10 mouse cellular contexts compared by ENCODE assay signal in genomic region chr7:106815775-106816174, GRCm38 (mm10). TPM values are rescaled to one million over a fixed set of nuclear protein-coding genes. Genes with fewer than 3 reads are reported as not detected.
DNase-seq lines count a peak whose midpoint lies in the region; ATAC-seq and TF ChIP-seq lines count a peak whose summit lies in the region.
"Had no signal": no experiment of that assay in that cellular context is flagged by ENCODE, and none has a peak within 500 bp of the region (broad histone marks: within the 10 kb centered on the region; RNA-seq: fewer than 3 reads in every experiment).

No protein-coding gene starts in this region.

- no peaks in the 10 kb centered on the region for H3K27me3 ChIP-seq in lung, embryonic 14.5 days (ENCODE audit: insufficient read depth, low read length)
- no peaks in the 10 kb centered on the region for H3K27me3 ChIP-seq in heart, embryonic 12.5 days (replicated peaks)
- H3K27me3 ChIP-seq: intestine, embryonic 15.5 days had no signal

- no peaks in the 10 kb centered on the region for H3K4me1 ChIP-seq in lung, embryonic 14.5 days (ENCODE audit: insufficient read depth)
- H3K4me1 ChIP-seq in heart, embryonic 12.5 days (replicated peaks), result no peaks in the 10 kb centered on the region
- H3K4me1 ChIP-seq: intestine, embryonic 15.5 days had no signal

- 38% methylated on average over 2 of the region's 2 CpGs for WGBS in lung, embryonic 14.5 days
- 34% methylated on average over 2 of the region's 2 CpGs for WGBS in heart, embryonic 12.5 days

- no peak overlapping the region for H3K4me2 ChIP-seq in lung, embryonic 14.5 days
- H3K4me2 ChIP-seq in heart, embryonic 12.5 days, result no peak overlapping the region
- H3K4me2 ChIP-seq: intestine, embryonic 15.5 days had no signal

- peak; percentile 14 for DNase-seq in embryo, embryonic 10 days (ENCODE audit: low spot score)
- DNase-seq in embryo, embryonic 9.5 days (ENCODE audit: extremely low spot score), result no peak
- peak; percentile 51 for DNase-seq in lung, embryonic 14.5 days
- no peak for DNase-seq in lung, postnatal 25 days (ENCODE audit: low spot score)
- no peak for DNase-seq in spleen, adult 18-20 months
- DNase-seq: cerebellum, adult 11-12 months had no signal

- H3K4me3 ChIP-seq in lung, embryonic 14.5 days (ENCODE audit: low read depth, low read length), result no peak overlapping the region
- H3K4me3 ChIP-seq in heart, embryonic 12.5 days, result no peak overlapping the region
- H3K4me3 ChIP-seq: intestine, embryonic 15.5 days had no signal

- TF ChIP-seq CTCF in lung, embryonic 14.5 days (IDR thresholded peaks at IDR 0.05; ENCODE audit: low read depth), result 0 out of 2 replicates have a peak, but pooled peaks have one; percentile 11

- H3K36me3 ChIP-seq in lung, embryonic 14.5 days (ENCODE audit: insufficient read depth), result no peaks in the 10 kb centered on the region
- no peaks in the 10 kb centered on the region for H3K36me3 ChIP-seq in heart, embryonic 12.5 days
- H3K36me3 ChIP-seq: intestine, embryonic 15.5 days had no signal

- H3K9ac ChIP-seq in lung, embryonic 14.5 days, result no peak overlapping the region
- no peak overlapping the region for H3K9ac ChIP-seq in heart, embryonic 12.5 days
- H3K9ac ChIP-seq: intestine, embryonic 15.5 days had no signal

- ATAC-seq in lung, embryonic 14.5 days (ENCODE audit: insufficient read depth), result no peak
- ATAC-seq in activated CD4-positive, CD25-positive, alpha-beta regulatory T cell, adult 4 months, result peak; percentile 80
- peak; percentile 90 for ATAC-seq in megakaryocyte-erythroid progenitor cell, adult 5-6 weeks (replicated peaks; ENCODE audit: low FRiP score, low TSS enrichment, poor library complexity, severe bottlenecking)
- no peak for ATAC-seq in heart, embryonic 12.5 days (ENCODE audit: insufficient number of reproducible peaks, low FRiP score)
- ATAC-seq: intestine, embryonic 15.5 days had no signal

- H3K27ac ChIP-seq in lung, embryonic 14.5 days (ENCODE audit: low read depth), result no peak overlapping the region
- no peak overlapping the region for H3K27ac ChIP-seq in heart, embryonic 12.5 days (ENCODE audit: poor library complexity, severe bottlenecking)
- H3K27ac ChIP-seq: intestine, embryonic 15.5 days had no signal

- H3K9me3 ChIP-seq in lung, embryonic 14.5 days (ENCODE audit: low read depth, low read length), result no peaks in the 10 kb centered on the region
- no peaks in the 10 kb centered on the region for H3K9me3 ChIP-seq in heart, embryonic 12.5 days (replicated peaks)
- H3K9me3 ChIP-seq: intestine, embryonic 15.5 days had no signal

RNA-seq across cellular contexts. Expression of gene Olfr701, which starts 1.8 kb away (rescaled TPM):
- polyA plus RNA-seq in lung, embryonic 14.5 days (2014; fragmentation: Nextera tagmentation; extraction: Ambion mirVana), result not detected in 2 replicates
- not detected for polyA plus RNA-seq in activated CD4-positive, CD25-positive, alpha-beta regulatory T cell, adult 4 months (2017; shearing (Covaris generic))
- not detected in 2 replicates for total RNA-seq in megakaryocyte-erythroid progenitor cell, adult 5-6 weeks (2014; fragmentation: Nextera tagmentation)
- not detected in 2 replicates for total RNA-seq in megakaryocyte-erythroid progenitor cell, adult 5-6 weeks (2017)
- not detected in 2 replicates for polyA plus RNA-seq in heart, embryonic 12.5 days (2016; fragmentation: Nextera tagmentation; extraction: Ambion mirVana)
- polyA plus RNA-seq: intestine, embryonic 15.5 days had no signal

RNA-seq across cellular contexts. Expression of gene Olfr700, which starts 7.1 kb away (rescaled TPM):
- not detected in 2 replicates for polyA plus RNA-seq in lung, embryonic 14.5 days (2014; fragmentation: Nextera tagmentation; extraction: Ambion mirVana)
- not detected for polyA plus RNA-seq in activated CD4-positive, CD25-positive, alpha-beta regulatory T cell, adult 4 months (2017; shearing (Covaris generic))
- total RNA-seq in megakaryocyte-erythroid progenitor cell, adult 5-6 weeks (2014; fragmentation: Nextera tagmentation), result not detected in 2 replicates
- total RNA-seq in megakaryocyte-erythroid progenitor cell, adult 5-6 weeks (2017), result not detected in 2 replicates
- not detected in 2 replicates for polyA plus RNA-seq in heart, embryonic 12.5 days (2016; fragmentation: Nextera tagmentation; extraction: Ambion mirVana)
- polyA plus RNA-seq: intestine, embryonic 15.5 days had no signal

RNA-seq across cellular contexts. Expression of gene Olfr702, which starts 17.9 kb away (rescaled TPM):
- polyA plus RNA-seq in lung, embryonic 14.5 days (2014; fragmentation: Nextera tagmentation; extraction: Ambion mirVana), result not detected in 2 replicates
- not detected for polyA plus RNA-seq in activated CD4-positive, CD25-positive, alpha-beta regulatory T cell, adult 4 months (2017; shearing (Covaris generic))
- total RNA-seq in megakaryocyte-erythroid progenitor cell, adult 5-6 weeks (2014; fragmentation: Nextera tagmentation), result not detected in 2 replicates
- total RNA-seq in megakaryocyte-erythroid progenitor cell, adult 5-6 weeks (2017), result not detected in 2 replicates
- not detected in 2 replicates for polyA plus RNA-seq in heart, embryonic 12.5 days (2016; fragmentation: Nextera tagmentation; extraction: Ambion mirVana)
- polyA plus RNA-seq: intestine, embryonic 15.5 days had no signal

RNA-seq across cellular contexts. Expression of gene Olfr699, which starts 22.8 kb away (rescaled TPM):
- polyA plus RNA-seq in lung, embryonic 14.5 days (2014; fragmentation: Nextera tagmentation; extraction: Ambion mirVana), result not detected in 2 replicates
- polyA plus RNA-seq in activated CD4-positive, CD25-positive, alpha-beta regulatory T cell, adult 4 months (2017; shearing (Covaris generic)), result not detected
- not detected in 2 replicates for total RNA-seq in megakaryocyte-erythroid progenitor cell, adult 5-6 weeks (2014; fragmentation: Nextera tagmentation)
- not detected in 2 replicates for total RNA-seq in megakaryocyte-erythroid progenitor cell, adult 5-6 weeks (2017)
- polyA plus RNA-seq in heart, embryonic 12.5 days (2016; fragmentation: Nextera tagmentation; extraction: Ambion mirVana), result not detected in 2 replicates
- polyA plus RNA-seq: intestine, embryonic 15.5 days had no signal

RNA-seq across cellular contexts. Expression of gene Olfr703, which starts 27.4 kb away (rescaled TPM):
- not detected in 2 replicates for polyA plus RNA-seq in lung, embryonic 14.5 days (2014; fragmentation: Nextera tagmentation; extraction: Ambion mirVana)
- not detected for polyA plus RNA-seq in activated CD4-positive, CD25-positive, alpha-beta regulatory T cell, adult 4 months (2017; shearing (Covaris generic))
- not detected in 2 replicates for total RNA-seq in megakaryocyte-erythroid progenitor cell, adult 5-6 weeks (2014; fragmentation: Nextera tagmentation)
- not detected in 2 replicates for total RNA-seq in megakaryocyte-erythroid progenitor cell, adult 5-6 weeks (2017)
- polyA plus RNA-seq in heart, embryonic 12.5 days (2016; fragmentation: Nextera tagmentation; extraction: Ambion mirVana), result not detected in 2 replicates
- polyA plus RNA-seq: intestine, embryonic 15.5 days had no signal

Comparison
In these comparisons a context has a peak if more than half of its experiments do, and no peak if none do; other contexts are left out.
1. DNase-seq: peak in embryo, embryonic 10 days (single experiment) and lung, embryonic 14.5 days (single experiment); none in embryo, embryonic 9.5 days (single experiment), lung, postnatal 25 days (single experiment) and spleen, adult 18-20 months (0 of 2).
2. ATAC-seq: peak in activated CD4-positive, CD25-positive, alpha-beta regulatory T cell, adult 4 months (single experiment) and megakaryocyte-erythroid progenitor cell, adult 5-6 weeks (single experiment); none in lung, embryonic 14.5 days (single experiment) and heart, embryonic 12.5 days (single experiment).